Mouse (Mus musculus): Measurements from ENCODE around the gene Inafm1. TPM values are rescaled to one million over a fixed set of nuclear protein-coding genes. Genes with fewer than 3 reads are reported as not detected.
A peak's percentile ranks its signal among the peaks of the same experiment; 100 is the strongest.
"Not testable (repeated sequence)": the region's sequence is repeated elsewhere in the genome, so short reads cannot be mapped to it uniquely, and the experiment has no call there.

Inafm1 gene
- total RNA-seq, 2 experiments from 2014 or later: 35.4 to 35.8 TPM

- no peak for DNase-seq (ENCODE audit: low spot score in 2 of 2)
Measured at GRCm38 (mm10) chr7:16265856-16266255, 7.6 kb downstream of the Inafm1 start.

GRCm38 (mm10) chr7:16263843-16264242, 9.6 kb downstream of the Inafm1 start:
- DNase-seq (ENCODE audit: low spot score in 2 of 2): no peak

- peak; percentile 78 to 79 for DNase-seq (ENCODE audit: low spot score in 2 of 2)
Measured at GRCm38 (mm10) chr7:16263015-16263787, 10.2 kb downstream of the Inafm1 start.

GRCm38 (mm10) chr7:16261097-16261496, 12.3 kb downstream of the Inafm1 start:
- no peak for DNase-seq (ENCODE audit: low spot score in 2 of 2)

GRCm38 (mm10) chr7:16259110-16259590, 14.3 kb downstream of the Inafm1 start, which contains the start of gene C5ar1:
TSS of gene C5ar1 (minus strand) at chr7:16259540.
- DNase-seq (ENCODE audit: low spot score in 2 of 2): no peak

- no peak for DNase-seq (ENCODE audit: low spot score in 2 of 2)
Measured at GRCm38 (mm10) chr7:16257830-16258229, 15.6 kb downstream of the Inafm1 start.

- not testable (repeated sequence) for DNase-seq (ENCODE audit: low spot score in 2 of 2)
Measured at GRCm38 (mm10) chr7:16255963-16256362, 17.5 kb downstream of the Inafm1 start.

GRCm38 (mm10) chr7:16254195-16254594, 19.2 kb downstream of the Inafm1 start:
- no peak for DNase-seq (ENCODE audit: low spot score in 2 of 2)

GRCm38 (mm10) chr7:16250687-16251086, 22.7 kb downstream of the Inafm1 start:
- DNase-seq (ENCODE audit: low spot score in 2 of 2): no peak

- DNase-seq (ENCODE audit: low spot score in 2 of 2): no peak
Measured at GRCm38 (mm10) chr7:16245958-16246357, 27.5 kb downstream of the Inafm1 start.

GRCm38 (mm10) chr7:16244067-16244466, 29.4 kb downstream of the Inafm1 start, which contains the start of gene C5ar2:
TSS of gene C5ar2 (minus strand) at chr7:16244154.
- DNase-seq (ENCODE audit: low spot score in 2 of 2): no peak

GRCm38 (mm10) chr7:16242198-16242597, 31.2 kb downstream of the Inafm1 start:
- DNase-seq (ENCODE audit: low spot score in 2 of 2): no peak

GRCm38 (mm10) chr7:16241787-16242186, 31.6 kb downstream of the Inafm1 start:
- DNase-seq (ENCODE audit: low spot score in 2 of 2): no peak

GRCm38 (mm10) chr7:16240978-16241303, 32.5 kb downstream of the Inafm1 start:
- DNase-seq (ENCODE audit: low spot score in 2 of 2): no peak

- DNase-seq (ENCODE audit: low spot score in 2 of 2): no peak
Measured at GRCm38 (mm10) chr7:16240281-16240977, 33.0 kb downstream of the Inafm1 start.

- DNase-seq (ENCODE audit: low spot score in 2 of 2): no peak
Measured at GRCm38 (mm10) chr7:16239554-16239997, 33.8 kb downstream of the Inafm1 start.

- no peak for DNase-seq (ENCODE audit: low spot score in 2 of 2)
Measured at GRCm38 (mm10) chr7:16229869-16230268, 43.5 kb downstream of the Inafm1 start.

Other genes starting within 250 kb of the Inafm1 start
- gene Bicra, start 225.7 kb downstream of the Inafm1 start, total RNA-seq (2021): 10 to 100 TPM; 19.3 to 21.1 TPM
- under 1 TPM; 0.40 to 0.43 TPM for gene Zfp541, start 211.8 kb downstream of the Inafm1 start, total RNA-seq (2021)
- 100 to 1,000 TPM; 191 to 195 TPM for gene Napa, start 175.2 kb downstream of the Inafm1 start, total RNA-seq (2021)
- 10 to 100 TPM; 33.3 to 39.1 TPM for gene Kptn, start 153.7 kb downstream of the Inafm1 start, total RNA-seq (2021)
- 100 to 1,000 TPM; 282 to 292 TPM for gene Slc8a2, start 143.8 kb downstream of the Inafm1 start, total RNA-seq (2021)
- gene Meis3, start 98.5 kb downstream of the Inafm1 start, total RNA-seq (2021): 10 to 100 TPM; 36.2 to 41.5 TPM
- gene Dhx34, start 51.6 kb downstream of the Inafm1 start, total RNA-seq (2021): 10 to 100 TPM; 10.8 to 11.3 TPM
- under 1 TPM; 0.33 to 0.37 TPM for gene C5ar2, start 29.5 kb downstream of the Inafm1 start, total RNA-seq (2021)
- gene C5ar1, start 14.1 kb downstream of the Inafm1 start, total RNA-seq (2021): 1 to 10 TPM; 1.1 to 1.3 TPM
- gene Ccdc9, start 13.2 kb upstream of the Inafm1 start, total RNA-seq (2021): 10 to 100 TPM; 81.4 to 98.8 TPM
- gene Bbc3, start 34.8 kb upstream of the Inafm1 start, total RNA-seq (2021): 10 to 100 TPM; 28.0 to 30.0 TPM
- 100 to 1,000 TPM; 106 to 115 TPM for gene Sae1, start 114.2 kb upstream of the Inafm1 start, total RNA-seq (2021)
- 10 to 100 TPM; 46.4 to 52.8 TPM for gene Zc3h4, start 127.3 kb upstream of the Inafm1 start, total RNA-seq (2021)
- 100 to 1,000 TPM in 1 of 2 experiments, 10 to 100 TPM in 1; 86.4 to 103 TPM for gene Tmem160, start 179.2 kb upstream of the Inafm1 start, total RNA-seq (2021)
- gene Npas1, start 204.1 kb upstream of the Inafm1 start, total RNA-seq (2021): 10 to 100 TPM; 20.8 to 23.8 TPM